12 mouse cellular contexts compared by ENCODE assay signal in the genomic region with DNA sequence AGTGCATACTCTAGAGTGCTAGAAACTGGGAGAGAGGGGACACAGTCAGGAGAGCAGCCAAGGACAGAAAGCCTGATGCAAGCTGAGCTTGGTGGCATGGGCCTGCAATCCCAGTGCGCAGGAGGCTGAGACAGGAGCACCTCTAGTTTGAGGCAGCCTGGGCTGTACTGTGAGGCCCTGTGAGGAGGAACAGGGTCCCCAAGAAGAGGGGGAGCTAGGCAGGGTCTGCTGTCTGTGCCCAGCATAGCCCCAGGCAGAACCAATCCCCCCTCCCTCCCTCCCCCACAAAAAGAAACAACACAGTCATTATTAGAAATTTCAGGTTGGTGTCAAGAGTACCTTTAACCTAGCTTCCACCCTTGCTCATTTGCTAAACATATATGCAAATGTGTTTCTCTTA. TPM values are rescaled to one million over a fixed set of nuclear protein-coding genes. Genes with fewer than 3 reads are reported as not detected.
A peak's percentile ranks its signal among the peaks of the same experiment; 100 is the strongest.
DNase-seq lines count a peak whose midpoint lies in the region; ATAC-seq lines count a peak whose summit lies in the region.
"Had no signal": no experiment of that assay in that cellular context is flagged by ENCODE, and none has a peak within 500 bp of the region (broad histone marks: within the 10 kb centered on the region; RNA-seq: fewer than 3 reads in every experiment).

No protein-coding gene starts in this region.

- 94% methylated on average over 1 of the region's 1 CpGs for WGBS in heart, embryonic 16.5 days
- 83% methylated on average over 1 of the region's 1 CpGs for WGBS in embryonic facial prominence, embryonic 10.5 days
- WGBS in forebrain, embryonic 16.5 days, result 73% methylated on average over 1 of the region's 1 CpGs
- WGBS in midbrain, embryonic 15.5 days, result 61% methylated on average over 1 of the region's 1 CpGs

- H3K4me3 ChIP-seq in heart, embryonic 16.5 days (ENCODE audit: low read length), result no peak overlapping the region; the same call in 1 of the 2 replicates
- H3K4me3 ChIP-seq in embryonic facial prominence, embryonic 10.5 days, result peak overlapping the region; percentile 35
- H3K4me3 ChIP-seq in forebrain, embryonic 16.5 days (replicated peaks; ENCODE audit: low read length), result peak overlapping the region; percentile 30
- H3K4me3 ChIP-seq in midbrain, embryonic 15.5 days, result no peak overlapping the region; the same call in 1 of the 2 replicates

- H3K9ac ChIP-seq in heart, embryonic 16.5 days (ENCODE audit: low read length), result no peak overlapping the region
- peak overlapping the region; percentile 43 for H3K9ac ChIP-seq in forebrain, embryonic 16.5 days (replicated peaks; ENCODE audit: low read depth, low read length)
- H3K9ac ChIP-seq in midbrain, embryonic 15.5 days, result no peak overlapping the region

- no peaks in the 10 kb centered on the region for H3K9me3 ChIP-seq in heart, embryonic 16.5 days (replicated peaks; ENCODE audit: control insufficient read depth, low read length)
- H3K9me3 ChIP-seq in embryonic facial prominence, embryonic 10.5 days, result no peaks in the 10 kb centered on the region
- H3K9me3 ChIP-seq in forebrain, embryonic 16.5 days (ENCODE audit: control insufficient read depth, low read length), result no peaks in the 10 kb centered on the region
- H3K9me3 ChIP-seq in midbrain, embryonic 15.5 days, result no peaks in the 10 kb centered on the region

- ATAC-seq in heart, embryonic 16.5 days (replicated peaks; ENCODE audit: extremely low read depth, insufficient read depth, low FRiP score), result no peak
- ATAC-seq in forebrain, embryonic 16.5 days, result peak; percentile 44
- peak; percentile 67 for ATAC-seq in midbrain, embryonic 15.5 days (replicated peaks)
- ATAC-seq in erythroblast, adult 5-6 weeks (replicated peaks; ENCODE audit: low FRiP score, poor library complexity, severe bottlenecking), result no peak
- ATAC-seq: Patski had no signal

- H3K4me2 ChIP-seq in heart, embryonic 16.5 days (ENCODE audit: low read depth, low read length), result peak overlapping the region; percentile 54
- H3K4me2 ChIP-seq in forebrain, embryonic 16.5 days (ENCODE audit: low read length), result peak overlapping the region; percentile 44
- H3K4me2 ChIP-seq in midbrain, embryonic 15.5 days, result peak overlapping the region; percentile 43

- H3K27ac ChIP-seq in heart, embryonic 16.5 days (ENCODE audit: low read length), result no peak overlapping the region
- peak overlapping the region; percentile 82 for H3K27ac ChIP-seq in embryonic facial prominence, embryonic 10.5 days (replicated peaks)
- H3K27ac ChIP-seq in forebrain, embryonic 16.5 days (ENCODE audit: low read length), result peak overlapping the region; percentile 94
- peak overlapping the region; percentile 85 for H3K27ac ChIP-seq in midbrain, embryonic 15.5 days

- no peaks in the 10 kb centered on the region for H3K27me3 ChIP-seq in heart, embryonic 16.5 days (ENCODE audit: control insufficient read depth, insufficient read depth, low read length)
- no peaks in the 10 kb centered on the region for H3K27me3 ChIP-seq in embryonic facial prominence, embryonic 10.5 days (replicated peaks; ENCODE audit: low read depth, poor library complexity, severe bottlenecking)
- no peaks in the 10 kb centered on the region for H3K27me3 ChIP-seq in forebrain, embryonic 16.5 days (replicated peaks; ENCODE audit: control insufficient read depth, insufficient read depth, low read length)
- H3K27me3 ChIP-seq in midbrain, embryonic 15.5 days (replicated peaks), result no peaks in the 10 kb centered on the region
- H3K27me3 ChIP-seq: Patski had no signal

- DNase-seq in heart, adult 9 months (ENCODE audit: low spot score in 2 of 2), result no peak
- DNase-seq in embryonic facial prominence, embryonic 10.5 days (ENCODE audit: low spot score), result no peak
- no peak for DNase-seq in embryo, embryonic 11 days
- DNase-seq in layer of hippocampus, adult 18-20 months (ENCODE audit: low spot score in 2 of 2), result no peak
- DNase-seq: adrenal gland, adult 2 months; kidney, postnatal 25 days had no signal

- peaks cover 20% of the 10 kb centered on the region for H3K4me1 ChIP-seq in heart, embryonic 16.5 days (ENCODE audit: control insufficient read depth, insufficient read depth, low read length)
- H3K4me1 ChIP-seq in embryonic facial prominence, embryonic 10.5 days, result peaks cover 47% of the 10 kb centered on the region
- peaks cover 36% of the 10 kb centered on the region for H3K4me1 ChIP-seq in forebrain, embryonic 16.5 days (replicated peaks; ENCODE audit: control insufficient read depth, insufficient read depth, low read length)
- peaks cover 34% of the 10 kb centered on the region for H3K4me1 ChIP-seq in midbrain, embryonic 15.5 days

- no peaks in the 10 kb centered on the region for H3K36me3 ChIP-seq in heart, embryonic 16.5 days (ENCODE audit: control insufficient read depth, insufficient read depth)
- H3K36me3 ChIP-seq in embryonic facial prominence, embryonic 10.5 days (replicated peaks), result no peaks in the 10 kb centered on the region
- H3K36me3 ChIP-seq in forebrain, embryonic 16.5 days (ENCODE audit: control insufficient read depth, insufficient read depth), result no peaks in the 10 kb centered on the region
- no peaks in the 10 kb centered on the region for H3K36me3 ChIP-seq in midbrain, embryonic 15.5 days (replicated peaks)

RNA-seq across cellular contexts. Expression of gene Ankrd6, which starts 27.8 kb away (rescaled TPM):
- polyA plus RNA-seq in heart, embryonic 16.5 days (2015; fragmentation: Nextera tagmentation; extraction: Ambion mirVana), result 4.7 and 5.6 TPM in 2 replicates
- polyA plus RNA-seq in embryonic facial prominence, embryonic 10.5 days (2016; fragmentation: Nextera tagmentation; extraction: Ambion mirVana), result 12.2 and 16.4 TPM in 2 replicates
- polyA plus RNA-seq in forebrain, embryonic 16.5 days (2015; fragmentation: Nextera tagmentation; extraction: Ambion mirVana), result 37.0 and 40.1 TPM in 2 replicates
- polyA plus RNA-seq in midbrain, embryonic 15.5 days (2015; fragmentation: Nextera tagmentation; extraction: Ambion mirVana), result 32.2 and 32.4 TPM in 2 replicates
- total RNA-seq in layer of hippocampus, adult 18-20 months (2021), result 10 to 100 TPM; 36.7 to 42.9 TPM
- total RNA-seq in erythroblast, adult 5-6 weeks (2015; ENCODE audit: low replicate concordance), result 0.77 TPM in 1 of 2 replicates, not detected in the other
- 0.42 and 0.77 TPM in 2 replicates for total RNA-seq in erythroblast, adult 5-6 weeks (2017; ENCODE audit: low replicate concordance)
- total RNA-seq: neutrophil, adult 5-6 weeks had no signal

RNA-seq across cellular contexts. Expression of gene Rragd, which starts 60.0 kb away (rescaled TPM):
- polyA plus RNA-seq in heart, embryonic 16.5 days (2015; fragmentation: Nextera tagmentation; extraction: Ambion mirVana), result 41.9 and 44.7 TPM in 2 replicates
- 22.5 and 22.9 TPM in 2 replicates for polyA plus RNA-seq in embryonic facial prominence, embryonic 10.5 days (2016; fragmentation: Nextera tagmentation; extraction: Ambion mirVana)
- polyA plus RNA-seq in forebrain, embryonic 16.5 days (2015; fragmentation: Nextera tagmentation; extraction: Ambion mirVana), result 22.1 and 23.6 TPM in 2 replicates
- 31.3 and 32.2 TPM in 2 replicates for polyA plus RNA-seq in midbrain, embryonic 15.5 days (2015; fragmentation: Nextera tagmentation; extraction: Ambion mirVana)
- total RNA-seq in layer of hippocampus, adult 18-20 months (2021), result 10 to 100 TPM; 64.8 to 70.4 TPM
- total RNA-seq in erythroblast, adult 5-6 weeks (2015; ENCODE audit: low replicate concordance), result 3.8 and 7.1 TPM in 2 replicates
- total RNA-seq in erythroblast, adult 5-6 weeks (2017; ENCODE audit: low replicate concordance), result 10.0 and 19.5 TPM in 2 replicates

Comparison
In these comparisons a context has a peak if more than half of its experiments do, and no peak if none do; other contexts are left out.
1. ATAC-seq: peak in forebrain, embryonic 16.5 days (single experiment) and midbrain, embryonic 15.5 days (single experiment); none in heart, embryonic 16.5 days (single experiment) and erythroblast, adult 5-6 weeks (single experiment).
2. H3K4me3 ChIP-seq: peak in embryonic facial prominence, embryonic 10.5 days (single experiment) and forebrain, embryonic 16.5 days (single experiment); none in heart, embryonic 16.5 days (single experiment) and midbrain, embryonic 15.5 days (single experiment).
3. Peak in every context shown above with its lines, with median percentiles within 50 percentile points of each other: H3K4me2 ChIP-seq.